Mouse (Mus musculus) erythroblast, embryonic 14.5 days (primary cell): ENCODE results near the gene Elac2.

Experiments used
- GATA1 ChIP-seq: IDR thresholded peaks from 2 replicates; pipeline ENCODE4 v1.6.1; 2012; ENCODE audit warnings: low read length, inconsistent platforms, mixed read lengths
- TAL1 ChIP-seq: IDR thresholded peaks from 3 replicates; pipeline ENCODE4 v1.6.1; 2012; ENCODE audit warnings: low read length, inconsistent platforms, mixed read lengths

- TF ChIP-seq TAL1 (no peak), GATA1 (no peak)
Measured at GRCm38 (mm10) chr11:65013906-65014305, 35.1 kb downstream of the Elac2 start.
